Mouse (Mus musculus) liver, embryonic 11.5 days (tissue): ENCODE data around the gene Dync1h1. TPM values are rescaled to one million over a fixed set of nuclear protein-coding genes. Genes with fewer than 3 reads are reported as not detected.
"Not testable (repeated sequence)": the region's sequence is repeated elsewhere in the genome, so short reads cannot be mapped to it uniquely, and the experiment has no call there.

Experiments
- ATAC-seq: fragments of 200-750 bp; cut with Nextera tagmentation; replicated peaks from 2 replicates; pipeline ENCODE4 v1.8.0; 2017; ENCODE audit warnings: moderate number of reproducible peaks, mild to moderate bottlenecking, moderate TSS enrichment, moderate library complexity; ENCODE audit not compliant: low FRiP score
- DNase-seq: peaks from one replicate; pipeline ENCODE4 v3.0.0-alpha.2; 2017; ENCODE audit warnings: low spot score
- H3K27ac ChIP-seq: fragments of 300-500 bp; sonication (generic); 2 replicates; pipeline ENCODE4 v1.5.1; 2014; ENCODE audit warnings: mild to moderate bottlenecking, low read depth, low read length, control low read depth
- H3K27me3 ChIP-seq: fragments of 300-500 bp; sonication (generic); replicated peaks from 2 replicates; pipeline ENCODE4 v1.6.1; 2014; ENCODE audit warnings: low read length, mixed read lengths; ENCODE audit not compliant: control insufficient read depth, insufficient read depth
- H3K36me3 ChIP-seq: fragments of 300-500 bp; sonication (generic); 2 replicates; pipeline ENCODE4 v1.6.1; 2014; ENCODE audit warnings: mild to moderate bottlenecking, low read length, moderate library complexity, mixed read lengths; ENCODE audit not compliant: control insufficient read depth, insufficient read depth
- H3K4me1 ChIP-seq: fragments of 300-500 bp; sonication (generic); replicated peaks from 2 replicates; pipeline ENCODE4 v1.6.1; 2014; ENCODE audit warnings: low read length, mixed read lengths; ENCODE audit not compliant: control insufficient read depth, insufficient read depth
- H3K4me2 ChIP-seq: fragments of 300-500 bp; sonication (generic); 2 replicates; pipeline ENCODE4 v1.6.1; 2014; ENCODE audit warnings: mild to moderate bottlenecking, control low read depth, moderate library complexity
- H3K4me3 ChIP-seq: fragments of 300-500 bp; sonication (generic); 2 replicates; pipeline ENCODE4 v1.5.1; 2014; ENCODE audit warnings: low read depth, low read length, control low read depth
- H3K9ac ChIP-seq: fragments of 300-500 bp; sonication (generic); 2 replicates; pipeline ENCODE4 v1.6.1; 2014; ENCODE audit warnings: low read depth, low read length, control low read depth
- H3K9me3 ChIP-seq: fragments of 300-500 bp; sonication (generic); 2 replicates; pipeline ENCODE4 v1.6.1; 2016; ENCODE audit warnings: low read length, inconsistent platforms, mixed read lengths; ENCODE audit not compliant: control insufficient read depth
- WGBS: fragments of 180-500 bp; shearing (Covaris S2); extraction: QIAGEN DNeasy Blood & Tissue Kit; methylation state at CpG from one replicate; pipeline ENCODE4 v1.1.7; 2014; 5-methylcytosine and 5-hydroxymethylcytosine counted together
- polyA plus RNA-seq: library from polyadenylated mRNA; unstranded; fragments of >200 nt; fragmentation: Nextera tagmentation; extraction: Ambion mirVana; gene quantifications from 2 replicates; pipeline ENCODE4 v1.2.1, GENCODE M21; 2014

Gene Dync1h1
- polyA plus RNA-seq, 1 experiment from 2014 or later: 38.9 TPM

- H3K27me3 ChIP-seq: no peaks in the 10 kb centered on the region
- H3K9ac ChIP-seq: peak overlapping the region; percentile 100
- ATAC-seq (peak; percentile 86), DNase-seq (peak; percentile 98)
- under 1% methylated on average over 89 of the region's 89 CpGs for WGBS
- H3K27ac ChIP-seq: peak overlapping the region; percentile 99
- peaks cover 22% of the 10 kb centered on the region for H3K36me3 ChIP-seq
- H3K9me3 ChIP-seq: no peaks in the 10 kb centered on the region
- H3K4me1 ChIP-seq: peaks cover 50% of the 10 kb centered on the region
- peak overlapping the region; percentile 91 for H3K4me2 ChIP-seq
- peak overlapping the region; percentile 99 for H3K4me3 ChIP-seq
Observed at GRCm38 (mm10) chr12:110696173-110696974, 95.1 kb downstream of the Dync1h1 start.

DNA sequence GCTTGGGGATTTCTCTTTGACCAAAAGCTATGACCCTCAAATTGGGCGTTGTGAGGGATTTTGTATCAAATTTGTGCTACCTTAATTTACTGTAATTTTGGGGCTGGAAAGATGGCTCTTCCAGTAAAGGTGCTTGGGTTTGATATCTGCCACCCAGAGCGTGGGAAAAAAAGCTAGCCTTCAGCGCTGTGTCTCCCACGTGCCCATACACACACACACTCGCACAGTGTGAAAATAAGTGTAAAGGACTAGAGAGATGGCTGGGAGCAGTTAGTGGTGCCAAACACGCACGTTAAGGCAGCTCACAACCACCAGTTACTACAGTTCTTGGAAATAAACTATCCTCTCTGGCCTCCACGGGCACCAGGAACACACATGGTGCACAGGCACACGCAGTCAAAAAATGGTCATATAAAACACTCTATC, 95.7 kb downstream of the Dync1h1 start:
- WGBS: 43% methylated on average over 9 of the region's 9 CpGs
- H3K4me3 ChIP-seq: peak overlapping the region; percentile 99
- peak overlapping the region; percentile 73 for H3K4me2 ChIP-seq
- H3K36me3 ChIP-seq: peaks cover 16% of the 10 kb centered on the region
- peak overlapping the region; percentile 85 for H3K9ac ChIP-seq
- no peaks in the 10 kb centered on the region for H3K27me3 ChIP-seq
- peak overlapping the region; percentile 96 for H3K27ac ChIP-seq
- ATAC-seq (no peak), DNase-seq (no peak)
- H3K9me3 ChIP-seq: no peaks in the 10 kb centered on the region
- peaks cover 54% of the 10 kb centered on the region for H3K4me1 ChIP-seq

DNA sequence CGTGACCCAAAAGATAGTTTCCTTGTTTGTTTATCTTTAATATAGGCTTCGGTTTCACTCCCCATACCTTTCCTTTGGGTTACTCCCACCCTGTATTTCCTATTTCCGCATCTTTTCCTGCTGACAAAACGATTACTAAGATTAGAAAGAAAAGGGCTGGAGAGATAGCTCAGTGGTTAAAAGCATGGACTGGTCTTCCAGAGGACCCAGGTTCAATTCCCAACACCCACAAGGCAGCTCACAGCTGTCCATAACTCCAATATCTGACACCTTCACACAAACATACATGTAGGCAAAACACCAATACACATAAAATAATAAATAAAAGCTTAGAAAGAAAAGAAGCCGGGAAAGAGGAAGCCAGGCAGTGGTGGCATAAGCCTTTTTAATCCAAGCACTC, 96.2 kb downstream of the Dync1h1 start:
- H3K4me1 ChIP-seq: peaks cover 54% of the 10 kb centered on the region
- H3K36me3 ChIP-seq: peaks cover 16% of the 10 kb centered on the region
- H3K4me2 ChIP-seq: peak overlapping the region; percentile 73
- peak overlapping the region; percentile 85 for H3K9ac ChIP-seq
- H3K9me3 ChIP-seq: no peaks in the 10 kb centered on the region
- WGBS: 41% methylated on average over 5 of the region's 5 CpGs
- H3K27me3 ChIP-seq: no peaks in the 10 kb centered on the region
- DNase-seq (no peak), ATAC-seq (no peak)
- no peak overlapping the region for H3K4me3 ChIP-seq
- peak overlapping the region; percentile 96 for H3K27ac ChIP-seq

GRCm38 (mm10) chr12:110698080-110698479, 96.8 kb downstream of the Dync1h1 start:
- peaks cover 54% of the 10 kb centered on the region for H3K4me1 ChIP-seq
- peaks cover 13% of the 10 kb centered on the region for H3K36me3 ChIP-seq
- 41% methylated on average over 1 of the region's 1 CpGs for WGBS
- DNase-seq (no peak), ATAC-seq (no peak)
- H3K9me3 ChIP-seq: no peaks in the 10 kb centered on the region
- peak overlapping the region; percentile 73 for H3K4me2 ChIP-seq
- H3K27me3 ChIP-seq: no peaks in the 10 kb centered on the region
- H3K4me3 ChIP-seq: no peak overlapping the region
- peak overlapping the region; percentile 72 for H3K9ac ChIP-seq
- H3K27ac ChIP-seq: peak overlapping the region; percentile 96

GRCm38 (mm10) chr12:110698523-110699170, 97.4 kb downstream of the Dync1h1 start:
- peak overlapping the region; percentile 33 for H3K4me3 ChIP-seq
- H3K36me3 ChIP-seq: peaks cover 10% of the 10 kb centered on the region
- H3K27ac ChIP-seq: peak overlapping the region; percentile 96
- H3K4me1 ChIP-seq: peaks cover 54% of the 10 kb centered on the region
- 15% methylated on average over 15 of the region's 15 CpGs for WGBS
- H3K4me2 ChIP-seq: peak overlapping the region; percentile 73
- no peaks in the 10 kb centered on the region for H3K27me3 ChIP-seq
- DNase-seq (peak; percentile 72), ATAC-seq (peak; percentile 33)
- peak overlapping the region; percentile 72 for H3K9ac ChIP-seq
- no peaks in the 10 kb centered on the region for H3K9me3 ChIP-seq

DNA sequence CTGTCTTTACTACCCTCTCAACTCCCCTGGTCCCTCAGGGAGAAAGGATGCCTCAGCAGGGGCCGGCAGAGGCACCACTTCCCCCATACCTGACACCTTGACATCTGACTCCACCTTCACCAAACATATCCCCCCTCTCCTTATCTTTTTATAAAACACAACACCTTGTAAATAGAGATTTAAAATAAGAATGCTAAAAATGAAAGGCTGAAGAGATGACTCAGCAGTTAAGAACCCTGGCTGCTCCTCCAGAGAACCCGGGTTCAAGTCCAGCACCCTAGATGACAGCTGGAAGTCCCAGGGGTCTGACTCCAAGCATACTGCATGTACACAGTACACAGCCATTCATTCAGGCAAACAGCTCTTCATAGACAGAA, 97.9 kb downstream of the Dync1h1 start:
- Histone ChIP-seq H3K27me3 (no peaks in the 10 kb centered on the region), H3K4me2 (peak overlapping the region; percentile 73), H3K4me1 (peaks cover 54% of the 10 kb centered on the region), H3K9ac (peak overlapping the region; percentile 72), H3K36me3 (peaks cover 10% of the 10 kb centered on the region), H3K4me3 (peak overlapping the region; percentile 33), H3K27ac (peak overlapping the region; percentile 96), H3K9me3 (no peaks in the 10 kb centered on the region)
- no peak for ATAC-seq
- 26% methylated on average over 2 of the region's 2 CpGs for WGBS
- DNase-seq: no peak

GRCm38 (mm10) chr12:110700730-110701129, 99.5 kb downstream of the Dync1h1 start:
- WGBS: 61% methylated on average over 2 of the region's 2 CpGs
- no peaks in the 10 kb centered on the region for H3K9me3 ChIP-seq
- no peak for ATAC-seq
- H3K9ac ChIP-seq: peak overlapping the region; percentile 66
- H3K27me3 ChIP-seq: no peaks in the 10 kb centered on the region
- H3K36me3 ChIP-seq: no peaks in the 10 kb centered on the region
- no peak for DNase-seq
- H3K27ac ChIP-seq: peak overlapping the region; percentile 78
- H3K4me1 ChIP-seq: peaks cover 46% of the 10 kb centered on the region
- peak overlapping the region; percentile 24; the same call in 1 of the 2 replicates for H3K4me2 ChIP-seq
- H3K4me3 ChIP-seq: no peak overlapping the region

GRCm38 (mm10) chr12:110701363-110701762, 100.1 kb downstream of the Dync1h1 start:
- H3K9ac ChIP-seq: peak overlapping the region; percentile 66
- H3K27ac ChIP-seq: peak overlapping the region; percentile 78

More at GRCm38 (mm10) chr12:110701363-110701762, 100.1 kb downstream of the Dync1h1 start:
- peaks cover 46% of the 10 kb centered on the region for H3K4me1 ChIP-seq
- peak overlapping the region; percentile 24; the same call in 1 of the 2 replicates for H3K4me2 ChIP-seq
- H3K9me3 ChIP-seq, DNase-seq, H3K27me3 ChIP-seq, H3K4me3 ChIP-seq, H3K36me3 ChIP-seq, ATAC-seq: not testable (repeated sequence)
- WGBS: 14% methylated on average over 2 of the region's 3 CpGs
